Mouse (Mus musculus) lung, postnatal 0 days (tissue): ENCODE results near the gene Map3k13. TPM values are rescaled to one million over a fixed set of nuclear protein-coding genes. Genes with fewer than 3 reads are reported as not detected.
A peak's percentile ranks its signal among the peaks of the same experiment; 100 is the strongest.

Experiments
- ATAC-seq: fragments of 200-750 bp; cut with Nextera tagmentation; 2 replicates; pipeline ENCODE4 v1.8.0; 2017; ENCODE audit warnings: moderate library complexity
- DNase-seq: peaks from one replicate; pipeline ENCODE4 v3.0.0-alpha.2; 2016; ENCODE audit warnings: low spot score
- H3K27ac ChIP-seq: fragments of 300-500 bp; sonication (generic); 2 replicates; pipeline ENCODE4 v1.5.1; 2014; ENCODE audit warnings: antibody characterized with exemption, mild to moderate bottlenecking, low read length, mixed read lengths
- H3K27me3 ChIP-seq: fragments of 300-500 bp; sonication (generic); replicated peaks from 2 replicates; pipeline ENCODE4 v1.6.1; 2014; ENCODE audit warnings: low read length, mixed read lengths; ENCODE audit not compliant: insufficient read depth
- H3K36me3 ChIP-seq: fragments of 300-500 bp; sonication (generic); 2 replicates; pipeline ENCODE4 v1.6.1; 2014; ENCODE audit warnings: low read length, mixed read lengths; ENCODE audit not compliant: insufficient read depth
- H3K4me1 ChIP-seq: fragments of 300-500 bp; sonication (generic); 2 replicates; pipeline ENCODE4 v1.6.1; 2014; ENCODE audit warnings: antibody characterized with exemption, low read depth, low read length, mixed read lengths; ENCODE audit not compliant: insufficient read depth
- H3K4me2 ChIP-seq: fragments of 300-500 bp; sonication (generic); replicated peaks from 2 replicates; pipeline ENCODE4 v1.6.1; 2014; ENCODE audit warnings: low read depth, mild to moderate bottlenecking, low read length, moderate library complexity, mixed read lengths
- H3K4me3 ChIP-seq: fragments of 300-500 bp; sonication (generic); 2 replicates; pipeline ENCODE4 v1.5.1; 2014; ENCODE audit warnings: low read depth, low read length
- H3K9ac ChIP-seq: fragments of 300-500 bp; sonication (generic); replicated peaks from 2 replicates; pipeline ENCODE4 v1.6.1; 2014; ENCODE audit warnings: low read depth, mild to moderate bottlenecking
- H3K9me3 ChIP-seq: fragments of 300-500 bp; sonication (generic); 2 replicates; pipeline ENCODE4 v1.6.1; 2016; ENCODE audit warnings: low read length, mixed read lengths
- CTCF ChIP-seq: IDR thresholded peaks from 2 replicates; pipeline ENCODE4 v1.5.1; 2016; ENCODE audit warnings: antibody characterized with exemption, mild to moderate bottlenecking
- EP300 ChIP-seq: IDR thresholded peaks from 2 replicates; pipeline ENCODE4 v1.6.1; 2016; ENCODE audit warnings: antibody characterized with exemption, mild to moderate bottlenecking, control low read depth
- WGBS: fragments of 180-500 bp; shearing (Covaris S2); extraction: QIAGEN DNeasy Blood & Tissue Kit; methylation state at CpG from one replicate; pipeline ENCODE4 v1.1.7; 2014; 5-methylcytosine and 5-hydroxymethylcytosine counted together
- polyA plus RNA-seq: library from polyadenylated mRNA; unstranded; fragments of >200 nt; fragmentation: Nextera tagmentation; extraction: Ambion mirVana; gene quantifications from 2 replicates; pipeline ENCODE4 v1.2.1, GENCODE M21; 2015

The Map3k13 gene
- 0.37 TPM in 2 replicates for polyA plus RNA-seq

GRCm38 (mm10) chr16:21793875-21794696 is at the start of gene Map3k13:
TSS of gene Map3k13 (plus strand) at chr16:21794346.
- H3K27ac ChIP-seq: peak within 1 kb of the TSS; percentile 80
- DNase-seq (peak; percentile 97), ATAC-seq (peak; percentile 100)
- H3K9me3 ChIP-seq: no peaks in the 10 kb centered on the region
- no peaks in the 10 kb centered on the region for H3K27me3 ChIP-seq
- H3K36me3 ChIP-seq: no peaks in the 10 kb centered on the region
- H3K4me2 ChIP-seq: peak within 1 kb of the TSS; percentile 87
- H3K9ac ChIP-seq: peak within 1 kb of the TSS; percentile 71
- 1% methylated on average over 47 of the region's 47 CpGs for WGBS
- TF ChIP-seq EP300: no peak
- TF ChIP-seq CTCF: peak; percentile 44; the same call in 1 of the 2 replicates
- no peaks in the 10 kb centered on the region for H3K4me1 ChIP-seq
- H3K4me3 ChIP-seq: peak within 1 kb of the TSS; percentile 73

GRCm38 (mm10) chr16:21758447-21758846 is 35.7 kb upstream of the Map3k13 start:
- no peak overlapping the region for H3K27ac ChIP-seq
- H3K36me3 ChIP-seq: 0 out of 2 replicates have a peak, but pooled peaks cover 4% of the 10 kb centered on the region
- H3K4me1 ChIP-seq: no peaks in the 10 kb centered on the region
- H3K4me3 ChIP-seq: no peak overlapping the region
- no peaks in the 10 kb centered on the region for H3K9me3 ChIP-seq
- no peak for DNase-seq
- H3K27me3 ChIP-seq: no peaks in the 10 kb centered on the region
- ATAC-seq: no peak
- H3K4me2 ChIP-seq: no peak overlapping the region
- TF ChIP-seq EP300 (no peak), CTCF (no peak)
- no peak overlapping the region for H3K9ac ChIP-seq
- WGBS: 75% methylated on average over 1 of the region's 1 CpGs

- Histone ChIP-seq H3K36me3 (peaks cover 6% of the 10 kb centered on the region; the same call in 1 of the 2 replicates), H3K27me3 (no peaks in the 10 kb centered on the region), H3K4me1 (no peaks in the 10 kb centered on the region), H3K27ac (no peak overlapping the region), H3K4me2 (no peak overlapping the region), H3K9ac (no peak overlapping the region), H3K4me3 (no peak overlapping the region), H3K9me3 (no peaks in the 10 kb centered on the region)
- ATAC-seq (no peak), DNase-seq (no peak)
- 68% methylated on average over 3 of the region's 3 CpGs for WGBS
- TF ChIP-seq EP300 (no peak), CTCF (peak; percentile 34; the same call in 1 of the 2 replicates)
These were observed 25.9 kb upstream of the Map3k13 start for GRCm38 (mm10) chr16:21768255-21768654.

GRCm38 (mm10) chr16:21769667-21770066 is 24.5 kb upstream of the Map3k13 start:
- Histone ChIP-seq H3K4me2 (no peak overlapping the region), H3K9ac (no peak overlapping the region), H3K4me1 (no peaks in the 10 kb centered on the region), H3K27me3 (no peaks in the 10 kb centered on the region), H3K9me3 (no peaks in the 10 kb centered on the region), H3K27ac (no peak overlapping the region), H3K4me3 (no peak overlapping the region), H3K36me3 (peaks cover 7% of the 10 kb centered on the region; the same call in 1 of the 2 replicates)
- no peak for ATAC-seq
- TF ChIP-seq EP300: no peak
- peak; percentile 50 for TF ChIP-seq CTCF
- peak; percentile 24 for DNase-seq
- 75% methylated on average over 5 of the region's 5 CpGs for WGBS

- Histone ChIP-seq H3K4me1 (no peaks in the 10 kb centered on the region), H3K9me3 (no peaks in the 10 kb centered on the region), H3K9ac (no peak overlapping the region), H3K4me3 (no peak overlapping the region), H3K27me3 (no peaks in the 10 kb centered on the region), H3K4me2 (no peak overlapping the region), H3K36me3 (peaks cover 7% of the 10 kb centered on the region; the same call in 1 of the 2 replicates), H3K27ac (no peak overlapping the region)
- no peak for DNase-seq
- no peak for TF ChIP-seq CTCF
- TF ChIP-seq EP300: no peak
- no peak for ATAC-seq
- 69% methylated on average over 4 of the region's 4 CpGs for WGBS
These were observed 19.4 kb upstream of the Map3k13 start for GRCm38 (mm10) chr16:21774725-21775124.

GRCm38 (mm10) chr16:21778293-21778866 is 15.8 kb upstream of the Map3k13 start:
- no peaks in the 10 kb centered on the region for H3K36me3 ChIP-seq
- no peak overlapping the region for H3K4me3 ChIP-seq
- ATAC-seq (no peak), DNase-seq (peak; percentile 15)
- H3K4me2 ChIP-seq: peak overlapping the region; percentile 22; the same call in 1 of the 2 replicates
- no peaks in the 10 kb centered on the region for H3K4me1 ChIP-seq
- 54% methylated on average over 3 of the region's 3 CpGs for WGBS
- H3K9ac ChIP-seq: no peak overlapping the region
- no peaks in the 10 kb centered on the region for H3K27me3 ChIP-seq
- no peaks in the 10 kb centered on the region for H3K9me3 ChIP-seq
- TF ChIP-seq EP300: no peak
- TF ChIP-seq CTCF: no peak
- H3K27ac ChIP-seq: no peak overlapping the region
